Mouse (Mus musculus) embryonic fibroblast, embryonic 13.5 days (primary cell): ENCODE results near the gene Mettl14.

ENCODE experiments used
- CTCF ChIP-seq: IDR thresholded peaks from 2 replicates; pipeline ENCODE4 v1.5.1; 2011; ENCODE audit warnings: mild to moderate bottlenecking, control low read depth, low read length, moderate library complexity, borderline replicate concordance; ENCODE audit not compliant: insufficient read depth
- POLR2A ChIP-seq: IDR thresholded peaks from 2 replicates; pipeline ENCODE4 v1.6.1; 2011; ENCODE audit warnings: low read depth, mild to moderate bottlenecking, control low read depth, low read length, moderate library complexity

- no peak for TF ChIP-seq POLR2A
- no peak for TF ChIP-seq CTCF
Observed at GRCm38 (mm10) chr3:123431951-123432674, 46.2 kb upstream of the Mettl14 start.
